Mouse (Mus musculus): ENCODE results near the gene Gfer. TPM values are rescaled to one million over a fixed set of nuclear protein-coding genes. Genes with fewer than 3 reads are reported as not detected.
A peak's percentile ranks its signal among the peaks of the same experiment; 100 is the strongest.

The Gfer gene
- total and polyA plus RNA-seq, 3 experiments = 83.0 to 86.8 TPM; not detected in 1

DNA sequence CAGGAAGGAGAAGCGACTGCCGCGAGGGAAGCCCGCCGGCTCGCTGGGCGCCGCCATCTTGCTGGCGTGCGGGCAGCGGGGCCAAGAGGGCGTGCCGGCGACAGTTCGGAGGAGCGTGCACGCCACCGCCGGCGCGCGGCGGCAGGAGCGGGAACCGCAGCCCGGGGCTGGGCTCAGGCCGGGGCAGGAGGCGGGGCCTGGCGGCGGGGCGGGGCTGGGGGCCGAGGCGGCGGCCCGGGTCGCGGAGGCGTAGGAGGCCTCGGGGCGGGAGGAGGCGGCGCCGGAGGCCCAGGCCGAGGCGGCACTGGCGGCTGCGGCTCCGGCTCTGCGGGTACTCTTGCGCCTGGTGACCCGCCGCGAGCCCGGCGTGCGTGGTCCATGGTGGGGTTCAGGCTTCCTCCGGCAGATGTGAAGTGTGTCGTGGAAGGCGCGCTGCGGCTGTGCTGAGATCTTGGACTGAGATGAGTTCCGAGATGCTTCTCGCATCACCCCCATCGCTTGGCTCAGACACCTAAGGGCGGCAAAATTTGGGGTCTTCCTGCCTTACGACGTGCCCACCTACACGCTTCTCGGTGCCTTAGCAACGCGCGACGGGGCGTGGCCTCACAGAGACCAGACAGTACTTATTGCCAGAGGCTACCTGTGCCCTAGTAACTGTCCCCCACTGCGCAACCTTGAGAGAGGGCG, at the start of gene Gfer, which contains the start of gene Noxo1 (continued):
- TF ChIP-seq CHD2 (IDR thresholded peaks at IDR 0.05; ENCODE audit: low read length) = no peak
- no peak for TF ChIP-seq USF1 (IDR thresholded peaks at IDR 0.05; ENCODE audit: low read depth, low read length)
- TF ChIP-seq MAX (IDR thresholded peaks at IDR 0.05; ENCODE audit: low read length) = no peak; the same call in 1 of the 2 replicates
- TF ChIP-seq CHD1 (IDR thresholded peaks at IDR 0.05; ENCODE audit: low read depth, low read length) = no peak

DNA sequence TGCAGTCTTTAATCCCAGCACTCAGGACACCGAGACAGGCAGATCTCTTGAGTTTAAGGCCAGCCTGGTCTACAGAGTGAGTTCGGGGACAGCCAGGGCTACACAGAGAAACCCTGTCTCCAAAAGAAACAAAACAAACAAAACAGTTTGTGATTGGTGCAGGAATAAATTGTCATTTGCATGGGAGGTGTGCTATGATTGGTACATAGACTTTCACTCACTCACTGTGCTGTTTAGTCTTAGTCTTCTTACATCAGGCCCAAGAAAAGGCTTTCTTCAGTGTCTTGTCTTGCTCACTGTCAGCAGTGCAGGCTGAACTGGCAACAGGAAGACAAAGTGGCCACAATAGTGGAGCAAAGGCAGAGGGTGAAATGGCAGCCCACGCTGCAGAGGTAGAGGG, 48.4 kb upstream of the Gfer start:
- Histone ChIP-seq H3K4me3 (ENCODE audit: control insufficient read depth in 1 of 2, insufficient read depth in 1 of 2, low read depth in 2 of 2, low read length in 2 of 2) (no peak overlapping the region), H3K79me2 (ENCODE audit: control insufficient read depth, insufficient read depth, low read length, poor library complexity) (no peaks in the 10 kb centered on the region), H3K4me1 (ENCODE audit: control insufficient read depth in 1 of 2, insufficient read depth in 2 of 2, low read length in 2 of 2) (no peaks in the 10 kb centered on the region), H3K9ac (ENCODE audit: control insufficient read depth, low read depth, low read length, poor library complexity, severe bottlenecking) (no peak overlapping the region), H3K27ac (ENCODE audit: control insufficient read depth, low read depth, low read length) (no peak overlapping the region), H3K36me3 (ENCODE audit: control insufficient read depth in 1 of 2, insufficient read depth in 2 of 2, low read length in 2 of 2) (no peaks in the 10 kb centered on the region), H3K27me3 (ENCODE audit: control insufficient read depth in 1 of 2, insufficient read depth in 2 of 2, low read length in 2 of 2) (peaks cover 0 to 4% of the 10 kb centered on the region in 2 experiments; a peak in 1 of 4 replicates), H3K9me3 (replicated peaks; ENCODE audit: insufficient read depth, low read length) (no peaks in the 10 kb centered on the region)
- DNase-seq (ENCODE audit: low read depth, low spot score) = peak; percentile 20
- TF ChIP-seq USF2 (IDR thresholded peaks at IDR 0.05; ENCODE audit: borderline replicate concordance in 1 of 2, insufficient read depth in 1 of 2, low read depth in 1 of 2, low read length in 2 of 2) (no peak), SMC3 (IDR thresholded peaks at IDR 0.05; ENCODE audit: low read depth, low read length) (no peak), MAX (IDR thresholded peaks at IDR 0.05; ENCODE audit: low read length) (no peak), ZC3H11A (IDR thresholded peaks at IDR 0.05; ENCODE audit: low read depth, low read length) (no peak), RCOR1 (IDR thresholded peaks at IDR 0.05; ENCODE audit: low read depth, low read length) (no peak), CTCF (IDR thresholded peaks at IDR 0.05 in 2 of 3, conservative IDR thresholded peaks at IDR 0.05 in 1 of 3; ENCODE audit: control insufficient read depth in 1 of 3, insufficient read depth in 1 of 3, low read depth in 2 of 3, low read length in 3 of 3, poor library complexity in 1 of 3, severe bottlenecking in 1 of 3) (no peak), ETS1 (IDR thresholded peaks at IDR 0.05; ENCODE audit: low read depth, low read length) (no peak)

DNA sequence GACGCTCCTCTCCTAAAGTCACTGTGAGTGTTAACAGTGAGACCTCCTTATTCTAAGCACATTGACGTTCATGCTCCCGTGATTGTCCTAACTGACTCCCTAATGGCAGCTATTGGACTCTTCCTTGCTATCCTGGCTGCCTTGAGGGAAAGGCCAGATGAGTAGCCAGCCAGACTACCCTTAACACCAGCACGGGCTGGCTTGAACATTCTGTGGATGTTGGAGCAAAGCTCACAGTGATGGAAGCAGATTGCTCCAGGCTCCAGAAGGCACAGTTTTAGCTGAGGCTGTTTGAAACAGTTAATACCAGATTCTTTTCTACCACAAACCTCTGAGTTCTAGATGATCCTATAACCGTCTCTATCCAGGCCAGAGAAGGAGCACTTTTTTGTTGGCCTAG, 47.9 kb upstream of the Gfer start:
- Histone ChIP-seq H3K9me3 (replicated peaks; ENCODE audit: insufficient read depth, low read length) (no peaks in the 10 kb centered on the region), H3K27me3 (ENCODE audit: control insufficient read depth in 1 of 2, insufficient read depth in 2 of 2, low read length in 2 of 2) (peaks cover 0 to 4% of the 10 kb centered on the region in 2 experiments; a peak in 1 of 4 replicates), H3K79me2 (ENCODE audit: control insufficient read depth, insufficient read depth, low read length, poor library complexity) (no peaks in the 10 kb centered on the region), H3K4me1 (ENCODE audit: control insufficient read depth in 1 of 2, insufficient read depth in 2 of 2, low read length in 2 of 2) (no peaks in the 10 kb centered on the region), H3K9ac (ENCODE audit: control insufficient read depth, low read depth, low read length, poor library complexity, severe bottlenecking) (no peak overlapping the region), H3K36me3 (ENCODE audit: control insufficient read depth in 1 of 2, insufficient read depth in 2 of 2, low read length in 2 of 2) (no peaks in the 10 kb centered on the region), H3K27ac (ENCODE audit: control insufficient read depth, low read depth, low read length) (no peak overlapping the region), H3K4me3 (ENCODE audit: control insufficient read depth in 1 of 2, insufficient read depth in 1 of 2, low read depth in 2 of 2, low read length in 2 of 2) (no peak overlapping the region)
- TF ChIP-seq ZMIZ1 (IDR thresholded peaks at IDR 0.05; ENCODE audit: low read depth, low read length) = no peak
- no peak for TF ChIP-seq ZNF384 (IDR thresholded peaks at IDR 0.05; ENCODE audit: low read depth, low read length)
- no peak for TF ChIP-seq MYB (IDR thresholded peaks at IDR 0.05; ENCODE audit: low read depth, low read length)
- no peak for TF ChIP-seq SMC3 (IDR thresholded peaks at IDR 0.05; ENCODE audit: low read depth, low read length)
- no peak for TF ChIP-seq ELF1 (IDR thresholded peaks at IDR 0.05; ENCODE audit: low read depth, low read length)
- TF ChIP-seq ZKSCAN1 (IDR thresholded peaks at IDR 0.05; ENCODE audit: low read depth, low read length) = no peak
- TF ChIP-seq TCF12 (IDR thresholded peaks at IDR 0.05; ENCODE audit: low read depth, low read length) = no peak
- TF ChIP-seq E2F4 (IDR thresholded peaks at IDR 0.05; ENCODE audit: borderline replicate concordance, low read depth, low read length) = no peak
- TF ChIP-seq TBP (IDR thresholded peaks at IDR 0.05; ENCODE audit: low read depth, low read length) = no peak
- no peak for TF ChIP-seq GATA1 (IDR thresholded peaks at IDR 0.05; ENCODE audit: low read depth, low read length)
- TF ChIP-seq MAX (IDR thresholded peaks at IDR 0.05; ENCODE audit: low read length) = no peak
- DNase-seq (ENCODE audit: low read depth, low spot score) = no peak

All from MEL (cell line).